Mouse (Mus musculus) adipocyte (in vitro differentiated cells): ENCODE measurements at regions not wholly inside any gene's neighbourhood (a gene's known extent, or its start where the extent isn't known, plus 50 kb on each side); places are given as distances from the start of the nearest gene placed in this dataset.
"Not testable (repeated sequence)": the region's sequence is repeated elsewhere in the genome, so short reads cannot be mapped to it uniquely, and the experiment has no call there.

ENCODE experiments used
- DNase-seq: peaks from one replicate; pipeline ENCODE4 v3.0.0-alpha.2; 2016; ENCODE audit warnings: low spot score

GRCm38 (mm10) chr17:9268776-9269175 lies 153.1 kb upstream of the Gm17728 start:
- DNase-seq: no peak

GRCm38 (mm10) chr17:9278046-9278445 lies 143.8 kb upstream of the Gm17728 start:
- DNase-seq: not testable (repeated sequence)

GRCm38 (mm10) chr17:9279481-9279880 lies 142.4 kb upstream of the Gm17728 start:
- DNase-seq: no peak

GRCm38 (mm10) chr17:9281891-9282290 lies 140.0 kb upstream of the Gm17728 start:
- DNase-seq: no peak

- DNase-seq: no peak
Measured at GRCm38 (mm10) chr17:9282333-9283176, 139.3 kb upstream of the Gm17728 start.

- DNase-seq: no peak
Measured at GRCm38 (mm10) chr17:9286431-9286830, 135.4 kb upstream of the Gm17728 start.

GRCm38 (mm10) chr17:9286834-9287233 lies 135.0 kb upstream of the Gm17728 start:
- no peak for DNase-seq

- no peak for DNase-seq
Measured at GRCm38 (mm10) chr17:9287682-9288081, 134.2 kb upstream of the Gm17728 start.

- DNase-seq: no peak
Measured at GRCm38 (mm10) chr17:9291601-9292000, 130.3 kb upstream of the Gm17728 start.

GRCm38 (mm10) chr17:9292296-9292695 lies 129.6 kb upstream of the Gm17728 start:
- no peak for DNase-seq

GRCm38 (mm10) chr17:9296371-9296770 lies 125.5 kb upstream of the Gm17728 start:
- DNase-seq: no peak

GRCm38 (mm10) chr17:9298231-9298630 lies 123.6 kb upstream of the Gm17728 start:
- no peak for DNase-seq

- DNase-seq: no peak
Measured at GRCm38 (mm10) chr17:9301101-9301501, 120.8 kb upstream of the Gm17728 start.

GRCm38 (mm10) chr17:9308507-9308906 lies 113.4 kb upstream of the Gm17728 start:
- no peak for DNase-seq

GRCm38 (mm10) chr17:9322772-9323171 lies 99.1 kb upstream of the Gm17728 start:
- no peak for DNase-seq

- DNase-seq: no peak
Measured at GRCm38 (mm10) chr17:9328886-9329455, 92.9 kb upstream of the Gm17728 start.

GRCm38 (mm10) chr17:9357572-9358159 lies 64.2 kb upstream of the Gm17728 start:
- no peak for DNase-seq
